Mouse (Mus musculus): ENCODE measurements around the gene Serp2. TPM values are rescaled to one million over a fixed set of nuclear protein-coding genes. Genes with fewer than 3 reads are reported as not detected.
A peak's percentile ranks its signal among the peaks of the same experiment; 100 is the strongest.
"Not testable (repeated sequence)": the region's sequence is repeated elsewhere in the genome, so short reads cannot be mapped to it uniquely, and the experiment has no call there.

Serp2 gene
- total RNA-seq, 2 experiments from 2014 or later: 150 to 175 TPM

- no peak for DNase-seq (ENCODE audit: low spot score in 2 of 2)
These were observed 13.6 kb upstream of the Serp2 start for GRCm38 (mm10) chr14:76570292-76570691.

GRCm38 (mm10) chr14:76569271-76569961 is 12.7 kb upstream of the Serp2 start:
- no peak for DNase-seq (ENCODE audit: low spot score in 2 of 2)

GRCm38 (mm10) chr14:76568548-76568947 is 11.9 kb upstream of the Serp2 start:
- no peak for DNase-seq (ENCODE audit: low spot score in 2 of 2)

DNA sequence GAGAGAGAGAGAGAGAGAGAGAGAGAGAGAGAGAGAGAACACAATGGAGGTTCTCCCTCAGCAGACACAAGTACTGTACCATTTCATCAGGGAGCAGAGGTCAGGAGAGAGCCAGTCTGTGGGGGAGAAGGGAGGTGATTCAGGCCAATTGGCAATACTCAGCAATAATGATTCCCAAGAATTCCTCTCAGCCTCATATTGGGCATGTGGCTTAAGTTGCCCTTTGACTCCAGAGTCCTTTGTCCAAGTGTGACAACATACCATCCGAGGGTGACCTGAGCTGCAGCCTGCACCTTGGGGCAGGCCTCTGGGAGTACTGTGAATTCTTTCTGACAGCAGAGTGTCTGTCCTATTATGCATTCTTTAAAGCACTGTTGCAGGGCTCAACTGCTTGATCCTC is 10.6 kb upstream of the Serp2 start:
- no peak for DNase-seq (ENCODE audit: low spot score in 2 of 2)

DNA sequence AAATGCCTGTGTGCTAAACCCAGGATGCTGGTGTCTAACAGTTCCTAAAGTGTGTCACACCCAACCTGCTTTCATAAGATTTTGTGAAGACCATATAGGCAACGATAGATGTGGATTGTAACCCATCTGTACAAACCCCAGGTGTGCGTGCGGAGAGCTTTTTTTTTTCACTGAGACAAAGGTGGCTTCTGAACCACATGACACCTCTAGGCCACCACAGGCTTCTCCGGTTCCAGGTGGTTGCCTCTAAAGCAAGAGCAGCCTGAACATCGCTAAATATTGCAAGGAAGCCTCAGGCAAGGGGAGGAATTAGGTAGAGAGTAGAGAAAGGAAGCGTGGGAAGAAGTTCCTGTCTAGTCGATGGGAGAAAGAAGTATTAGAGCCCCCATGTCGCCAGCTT is 10.0 kb upstream of the Serp2 start:
- no peak for DNase-seq (ENCODE audit: low spot score in 2 of 2)

- DNase-seq (ENCODE audit: low spot score in 2 of 2): no peak
These were observed 9.5 kb upstream of the Serp2 start for GRCm38 (mm10) chr14:76566193-76566592.

GRCm38 (mm10) chr14:76559208-76559607 is 2.5 kb upstream of the Serp2 start:
- no peak for DNase-seq (ENCODE audit: low spot score in 2 of 2)

- not testable (repeated sequence) for DNase-seq (ENCODE audit: low spot score in 2 of 2)
These were observed 1.5 kb upstream of the Serp2 start for GRCm38 (mm10) chr14:76558171-76558570.

GRCm38 (mm10) chr14:76556031-76556851 is 448 bp downstream of the Serp2 start:
- peak; percentile 73 to 82 for DNase-seq (ENCODE audit: low spot score in 2 of 2)

- DNase-seq (ENCODE audit: low spot score in 2 of 2): peak in 1 of 2 experiments; percentile 31
These were observed 1.2 kb downstream of the Serp2 start for GRCm38 (mm10) chr14:76555263-76556030.

- DNase-seq (ENCODE audit: low spot score in 2 of 2): no peak
These were observed 12.6 kb downstream of the Serp2 start for GRCm38 (mm10) chr14:76544136-76544535.

DNA sequence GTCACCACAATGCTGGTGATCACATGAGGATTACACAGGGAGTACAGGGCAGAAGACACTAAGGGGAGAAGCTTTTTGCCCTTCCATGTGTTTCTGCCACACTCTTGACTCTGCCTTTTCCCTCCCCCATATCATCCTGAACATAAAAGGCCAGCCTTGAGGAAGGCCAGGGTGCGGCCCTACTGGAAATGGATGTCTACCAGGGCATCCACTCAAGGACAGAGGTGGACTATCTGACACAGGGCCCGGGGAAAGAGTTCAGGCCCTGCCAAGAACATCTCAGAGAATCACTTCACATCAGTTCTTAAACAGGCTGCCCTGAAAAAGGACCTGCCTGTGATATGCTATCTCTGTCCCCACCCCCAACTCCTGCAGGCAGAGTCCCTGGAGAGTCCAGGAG is 15.3 kb downstream of the Serp2 start:
- no peak for DNase-seq (ENCODE audit: low spot score in 2 of 2)

GRCm38 (mm10) chr14:76540005-76540670 is 16.6 kb downstream of the Serp2 start:
- DNase-seq (ENCODE audit: low spot score in 2 of 2): no peak

DNA sequence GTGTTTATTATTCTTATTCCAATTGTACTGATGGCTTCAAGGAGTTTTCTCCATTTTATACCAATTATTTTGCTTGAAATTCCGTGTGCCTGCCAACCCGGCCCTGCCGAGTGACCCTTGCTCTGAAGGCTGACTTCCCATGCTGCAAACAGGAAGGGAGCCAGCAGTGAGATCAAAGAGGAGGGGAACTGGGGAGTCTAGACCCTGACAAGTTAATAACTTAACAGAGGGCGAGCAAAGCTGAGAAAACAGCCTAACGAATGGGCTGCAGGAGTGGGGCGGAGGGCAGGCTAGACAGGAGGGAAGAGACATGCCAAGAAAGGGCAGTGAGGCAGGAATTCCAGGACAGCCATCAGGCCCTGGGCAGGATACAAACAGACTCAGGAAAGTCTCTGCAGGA is 19.8 kb downstream of the Serp2 start:
- no peak for DNase-seq (ENCODE audit: low spot score in 2 of 2)

DNA sequence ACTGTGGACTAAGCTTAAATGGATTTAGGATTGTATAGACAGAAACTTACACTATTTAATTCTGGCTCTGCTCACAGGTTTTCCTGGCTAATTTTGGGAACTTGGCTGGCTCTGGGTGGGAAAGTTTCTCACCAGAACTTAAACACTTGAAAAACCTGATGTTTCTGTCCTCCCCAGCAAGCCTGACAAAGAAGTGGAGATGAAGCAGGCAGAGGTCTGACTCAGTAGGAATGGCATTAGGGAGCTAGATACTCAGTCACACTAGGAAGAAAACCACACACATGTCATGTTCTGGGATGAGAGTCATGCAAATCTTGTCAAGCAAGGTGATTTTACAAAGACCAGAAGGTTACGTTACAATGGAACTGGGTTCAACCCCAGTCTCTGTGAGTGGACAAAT is 21.6 kb downstream of the Serp2 start:
- no peak for DNase-seq (ENCODE audit: low spot score in 2 of 2)

DNA sequence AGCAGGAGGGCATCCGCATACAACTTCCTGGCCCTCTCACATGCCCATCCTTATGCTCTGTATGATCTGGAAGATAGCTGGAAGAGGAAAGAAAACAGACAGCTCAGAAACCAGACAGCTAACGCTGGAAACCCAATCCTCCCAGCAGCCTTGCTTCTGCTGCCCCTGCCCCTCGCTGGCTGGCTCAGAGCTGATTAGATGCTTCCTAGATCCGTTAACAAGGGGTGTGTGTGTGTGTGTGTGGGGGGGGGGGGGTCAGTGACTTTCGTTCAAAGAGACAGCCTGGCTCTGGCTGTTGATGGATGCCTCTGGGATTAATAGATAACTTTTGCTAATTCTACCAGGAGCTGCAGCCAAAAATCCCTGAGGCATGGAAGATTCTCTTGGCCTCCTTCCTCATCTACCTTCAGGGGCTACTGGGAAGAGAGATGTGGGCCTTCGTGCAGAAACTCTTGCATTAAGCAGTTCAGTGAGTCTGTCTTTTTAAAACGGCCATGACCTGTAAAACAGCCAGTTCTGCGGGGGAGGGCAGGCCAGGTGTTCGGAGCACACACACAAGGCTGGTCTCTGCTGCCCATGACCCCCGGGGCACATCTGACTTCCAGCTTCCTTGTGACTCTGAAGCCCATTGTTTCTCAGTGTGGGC is 23.4 kb downstream of the Serp2 start:
- DNase-seq (ENCODE audit: low spot score in 2 of 2): no peak

GRCm38 (mm10) chr14:76532257-76533169 is 24.2 kb downstream of the Serp2 start:
- DNase-seq (ENCODE audit: low spot score in 2 of 2): no peak

DNA sequence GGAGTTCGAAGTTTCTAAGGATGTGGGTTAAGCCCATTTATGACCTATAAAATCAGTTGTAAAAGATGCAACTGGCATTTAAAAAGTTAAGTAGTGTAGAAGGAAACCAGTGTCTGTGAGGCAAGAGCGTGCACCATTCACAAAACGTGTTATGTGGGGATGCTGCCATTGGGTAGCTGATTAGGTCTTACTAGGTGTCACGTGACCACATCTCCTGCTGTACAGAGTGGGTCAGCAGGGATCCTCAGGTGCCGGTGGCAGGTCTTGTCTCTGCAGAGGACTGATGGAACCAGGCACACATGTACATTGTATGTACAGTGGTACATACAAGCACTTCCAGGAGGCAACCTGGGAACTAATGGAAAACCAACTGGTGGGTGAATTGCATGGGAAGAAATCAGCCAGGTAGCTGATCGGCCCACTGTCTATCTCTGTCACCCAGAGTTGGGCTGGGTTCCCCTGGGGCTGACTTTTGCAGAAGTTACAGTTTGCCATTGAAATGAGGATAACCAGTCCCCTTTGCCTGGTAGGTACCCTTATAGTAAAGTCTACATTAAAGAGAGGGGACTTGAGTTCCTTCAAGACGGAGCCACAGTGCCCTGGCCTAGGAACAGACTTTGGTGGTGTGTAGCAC is 25.5 kb downstream of the Serp2 start:
- no peak for DNase-seq (ENCODE audit: low spot score in 2 of 2)

- no peak for DNase-seq (ENCODE audit: low spot score in 2 of 2)
These were observed 28.0 kb downstream of the Serp2 start for GRCm38 (mm10) chr14:76528641-76529040.
